Mouse (Mus musculus) midbrain, embryonic 12.5 days (tissue): Measurements from ENCODE around the gene Rec8. TPM values are rescaled to one million over a fixed set of nuclear protein-coding genes. Genes with fewer than 3 reads are reported as not detected.

Experiments
- ATAC-seq: fragments of 200-750 bp; cut with Nextera tagmentation; 2 replicates; pipeline ENCODE4 v1.8.0; 2017; ENCODE audit warnings: low read depth, moderate TSS enrichment, moderate library complexity; ENCODE audit not compliant: low FRiP score
- H3K27ac ChIP-seq: fragments of 300-500 bp; sonication (generic); replicated peaks from 2 replicates; pipeline ENCODE4 v1.5.1; 2016; ENCODE audit warnings: mild to moderate bottlenecking
- H3K27me3 ChIP-seq: fragments of 300-500 bp; sonication (generic); 2 replicates; pipeline ENCODE4 v1.6.1; 2016; ENCODE audit warnings: mild to moderate bottlenecking
- H3K36me3 ChIP-seq: fragments of 300-500 bp; sonication (generic); 2 replicates; pipeline ENCODE4 v1.6.1; 2016
- H3K4me1 ChIP-seq: fragments of 300-500 bp; sonication (generic); 2 replicates; pipeline ENCODE4 v1.6.1; 2016
- H3K4me2 ChIP-seq: fragments of 300-500 bp; sonication (generic); replicated peaks from 2 replicates; pipeline ENCODE4 v1.6.1; 2016; ENCODE audit warnings: mild to moderate bottlenecking, moderate library complexity
- H3K4me3 ChIP-seq: fragments of 300-500 bp; sonication (generic); 2 replicates; pipeline ENCODE4 v1.5.1; 2016; ENCODE audit warnings: mild to moderate bottlenecking
- H3K9ac ChIP-seq: fragments of 300-500 bp; sonication (generic); replicated peaks from 2 replicates; pipeline ENCODE4 v1.6.1; 2016; ENCODE audit warnings: mild to moderate bottlenecking, moderate library complexity
- H3K9me3 ChIP-seq: fragments of 300-500 bp; sonication (generic); 2 replicates; pipeline ENCODE4 v1.6.1; 2016; ENCODE audit warnings: mild to moderate bottlenecking
- WGBS: fragments of 180-500 bp; shearing (Covaris S2); methylation state at CpG from one replicate; pipeline ENCODE4 v1.1.7; 2016; 5-methylcytosine and 5-hydroxymethylcytosine counted together
- polyA plus RNA-seq: library from polyadenylated mRNA; unstranded; fragments of >200 nt; fragmentation: Nextera tagmentation; extraction: Ambion mirVana; gene quantifications from 2 replicates; pipeline ENCODE4 v1.2.1, GENCODE M21; 2016

Rec8 gene
- 6.6 and 7.3 TPM in 2 replicates for polyA plus RNA-seq

- H3K4me2 ChIP-seq = peak within 1 kb of the TSS; percentile 30
- H3K9me3 ChIP-seq = no peaks in the 10 kb centered on the region
- peak; percentile 54; the same call in 1 of the 2 replicates for ATAC-seq
- peaks cover 9% of the 10 kb centered on the region for H3K27me3 ChIP-seq
- no peak within 1 kb of the TSS for H3K27ac ChIP-seq
- WGBS = 25% methylated on average over 21 of the region's 21 CpGs
- H3K36me3 ChIP-seq = no peaks in the 10 kb centered on the region
- no peak within 1 kb of the TSS for H3K9ac ChIP-seq
- peak within 1 kb of the TSS; percentile 19 for H3K4me3 ChIP-seq
- 0 out of 2 replicates have a peak, but pooled peaks cover 9% of the 10 kb centered on the region for H3K4me1 ChIP-seq
Measured at GRCm38 (mm10) chr14:55617822-55618221, at the start of gene Rec8. Gene Rec8, plus strand, starts transcription at chr14:55618037.

GRCm38 (mm10) chr14:55570588-55570987 is 47.2 kb upstream of the Rec8 start:
- H3K9ac ChIP-seq = no peak overlapping the region
- no peaks in the 10 kb centered on the region for H3K4me1 ChIP-seq
- no peak overlapping the region for H3K4me3 ChIP-seq
- peaks cover 50% of the 10 kb centered on the region for H3K36me3 ChIP-seq
- H3K27ac ChIP-seq = no peak overlapping the region
- no peaks in the 10 kb centered on the region for H3K27me3 ChIP-seq
- no peak for ATAC-seq
- 92% methylated on average over 2 of the region's 2 CpGs for WGBS
- no peak overlapping the region for H3K4me2 ChIP-seq
- H3K9me3 ChIP-seq = no peaks in the 10 kb centered on the region

- ATAC-seq = no peak
- H3K9me3 ChIP-seq = no peaks in the 10 kb centered on the region
Measured at GRCm38 (mm10) chr14:55571760-55572159, 46.1 kb upstream of the Rec8 start.

GRCm38 (mm10) chr14:55575302-55575701 is 42.5 kb upstream of the Rec8 start, which contains the start of gene Fitm1:
Gene Fitm1, plus strand, starts transcription at chr14:55575617.
- no peaks in the 10 kb centered on the region for H3K9me3 ChIP-seq
- no peak within 1 kb of the TSS for H3K4me2 ChIP-seq
- no peak within 1 kb of the TSS for H3K4me3 ChIP-seq
- no peak for ATAC-seq
- H3K36me3 ChIP-seq = peaks cover 9% of the 10 kb centered on the region; the same call in 1 of the 2 replicates
- H3K27ac ChIP-seq = no peak within 1 kb of the TSS
- no peaks in the 10 kb centered on the region for H3K27me3 ChIP-seq
- 85% methylated on average over 8 of the region's 8 CpGs for WGBS
- H3K9ac ChIP-seq = no peak within 1 kb of the TSS
- H3K4me1 ChIP-seq = peaks cover 15% of the 10 kb centered on the region

More at GRCm38 (mm10) chr14:55571760-55572159, 46.1 kb upstream of the Rec8 start:
- Histone ChIP-seq H3K9ac (no peak overlapping the region), H3K4me2 (no peak overlapping the region), H3K27ac (no peak overlapping the region), H3K4me1 (no peaks in the 10 kb centered on the region), H3K4me3 (no peak overlapping the region), H3K36me3 (peaks cover 38% of the 10 kb centered on the region), H3K27me3 (no peaks in the 10 kb centered on the region)

GRCm38 (mm10) chr14:55575711-55576110 is 42.1 kb upstream of the Rec8 start:
- Histone ChIP-seq H3K4me1 (peaks cover 15% of the 10 kb centered on the region), H3K9ac (no peak overlapping the region), H3K4me2 (no peak overlapping the region), H3K27me3 (no peaks in the 10 kb centered on the region), H3K4me3 (no peak overlapping the region), H3K36me3 (peaks cover 9% of the 10 kb centered on the region), H3K27ac (no peak overlapping the region), H3K9me3 (no peaks in the 10 kb centered on the region)
- WGBS = 77% methylated on average over 13 of the region's 13 CpGs
- ATAC-seq = no peak

- no peak overlapping the region for H3K4me2 ChIP-seq
- no peak overlapping the region for H3K4me3 ChIP-seq
- peaks cover 15% of the 10 kb centered on the region for H3K4me1 ChIP-seq
- 79% methylated on average over 16 of the region's 16 CpGs for WGBS
- H3K9ac ChIP-seq = no peak overlapping the region
- no peak for ATAC-seq
- peaks cover 15% of the 10 kb centered on the region for H3K36me3 ChIP-seq
- H3K27ac ChIP-seq = no peak overlapping the region
- H3K27me3 ChIP-seq = no peaks in the 10 kb centered on the region
- no peaks in the 10 kb centered on the region for H3K9me3 ChIP-seq
Measured at GRCm38 (mm10) chr14:55576376-55576775, 41.5 kb upstream of the Rec8 start.

- peaks cover 15% of the 10 kb centered on the region for H3K4me1 ChIP-seq
- WGBS = under 1% methylated on average over 29 of the region's 32 CpGs
- peaks cover 21% of the 10 kb centered on the region for H3K36me3 ChIP-seq
- peak within 1 kb of the TSS; percentile 69 for H3K4me3 ChIP-seq
- peak within 1 kb of the TSS; percentile 82 for H3K27ac ChIP-seq
- H3K9ac ChIP-seq = peak within 1 kb of the TSS; percentile 81
- ATAC-seq = peak; percentile 88
- H3K27me3 ChIP-seq = no peaks in the 10 kb centered on the region
- no peaks in the 10 kb centered on the region for H3K9me3 ChIP-seq
- peak within 1 kb of the TSS; percentile 90 for H3K4me2 ChIP-seq
Measured at GRCm38 (mm10) chr14:55577871-55578667, 39.8 kb upstream of the Rec8 start, which contains the start of gene Psme1. Gene Psme1, plus strand, starts transcription at chr14:55578123.

- ATAC-seq = peak; percentile 44; the same call in 1 of the 2 replicates
Measured at GRCm38 (mm10) chr14:55578668-55579269, 39.1 kb upstream of the Rec8 start.

GRCm38 (mm10) chr14:55579511-55580496 is 38.0 kb upstream of the Rec8 start:
- Histone ChIP-seq H3K27me3 (no peaks in the 10 kb centered on the region), H3K9ac (no peak overlapping the region), H3K4me2 (no peak overlapping the region), H3K36me3 (peaks cover 21% of the 10 kb centered on the region), H3K4me1 (peaks cover 19% of the 10 kb centered on the region), H3K9me3 (no peaks in the 10 kb centered on the region), H3K27ac (no peak overlapping the region), H3K4me3 (no peak overlapping the region)
- WGBS = 85% methylated on average over 23 of the region's 23 CpGs
- ATAC-seq = no peak

More at GRCm38 (mm10) chr14:55578668-55579269, 39.1 kb upstream of the Rec8 start:
- H3K9me3 ChIP-seq = no peaks in the 10 kb centered on the region
- peak overlapping the region; percentile 69 for H3K4me3 ChIP-seq
- H3K9ac ChIP-seq = peak overlapping the region; percentile 81
- WGBS = 34% methylated on average over 6 of the region's 6 CpGs
- peak overlapping the region; percentile 90 for H3K4me2 ChIP-seq
- peak overlapping the region; percentile 82 for H3K27ac ChIP-seq
- no peaks in the 10 kb centered on the region for H3K27me3 ChIP-seq
- peaks cover 15% of the 10 kb centered on the region for H3K4me1 ChIP-seq
- H3K36me3 ChIP-seq = peaks cover 21% of the 10 kb centered on the region

- Histone ChIP-seq H3K36me3 (peaks cover 21% of the 10 kb centered on the region), H3K27me3 (no peaks in the 10 kb centered on the region), H3K9me3 (no peaks in the 10 kb centered on the region), H3K4me1 (peaks cover 24% of the 10 kb centered on the region), H3K27ac (no peak overlapping the region), H3K9ac (no peak overlapping the region), H3K4me3 (no peak overlapping the region), H3K4me2 (no peak overlapping the region)
- WGBS = 95% methylated on average over 16 of the region's 16 CpGs
- no peak for ATAC-seq
Measured at GRCm38 (mm10) chr14:55580731-55581130, 37.1 kb upstream of the Rec8 start.

- no peak overlapping the region for H3K27ac ChIP-seq
- H3K9ac ChIP-seq = no peak overlapping the region
- H3K27me3 ChIP-seq = no peaks in the 10 kb centered on the region
- no peak overlapping the region for H3K4me2 ChIP-seq
- 79% methylated on average over 9 of the region's 9 CpGs for WGBS
- peaks cover 24% of the 10 kb centered on the region for H3K4me1 ChIP-seq
- H3K9me3 ChIP-seq = no peaks in the 10 kb centered on the region
- ATAC-seq = no peak
- no peak overlapping the region for H3K4me3 ChIP-seq
- H3K36me3 ChIP-seq = peaks cover 25% of the 10 kb centered on the region
Measured at GRCm38 (mm10) chr14:55581981-55582681, 35.7 kb upstream of the Rec8 start.
